Mouse (Mus musculus) kidney, adult 2 months (tissue): Measurements from ENCODE around the gene Chrm3. TPM values are rescaled to one million over a fixed set of nuclear protein-coding genes. Genes with fewer than 3 reads are reported as not detected.

ENCODE experiments used
- DNase-seq: peaks from one replicate; pipeline ENCODE4 v3.0.0; 2021
- H3K27ac ChIP-seq: fragments of 200-500 bp; 2 replicates; pipeline ENCODE4 v1.5.1; 2012; ENCODE audit warnings: low read depth, low read length, control low read depth, inconsistent platforms; ENCODE audit not compliant: insufficient read depth
- H3K27me3 ChIP-seq: fragments of 200-500 bp; replicated peaks from 2 replicates; pipeline ENCODE4 v1.6.1; 2012; ENCODE audit warnings: mild to moderate bottlenecking, moderate library complexity, low read length, inconsistent platforms; ENCODE audit not compliant: control insufficient read depth, insufficient read depth
- H3K36me3 ChIP-seq: fragments of 200-500 bp; 2 replicates; pipeline ENCODE4 v1.6.1; 2012; ENCODE audit warnings: mild to moderate bottlenecking, moderate library complexity, low read length, inconsistent platforms; ENCODE audit not compliant: control insufficient read depth, insufficient read depth
- H3K4me1 ChIP-seq: fragments of 200-500 bp; 2 replicates; pipeline ENCODE4 v1.6.1; 2011; ENCODE audit warnings: low read length; ENCODE audit not compliant: control insufficient read depth, insufficient read depth
- H3K4me3 ChIP-seq: fragments of 200-500 bp; 2 replicates; pipeline ENCODE4 v1.5.1; 2011; ENCODE audit warnings: mild to moderate bottlenecking, low read depth, low read length, control low read depth; ENCODE audit not compliant: insufficient read depth
- CTCF ChIP-seq: fragments of 200-500 bp; conservative IDR thresholded peaks from 2 replicates; pipeline ENCODE4 v1.5.1; 2011; ENCODE audit warnings: low read depth, mild to moderate bottlenecking, control low read depth, low read length, moderate library complexity, mixed read lengths; ENCODE audit not compliant: insufficient read depth, insufficient read length
- POLR2A ChIP-seq: fragments of 200-500 bp; IDR thresholded peaks from one replicate; pipeline ENCODE4 v1.6.1; 2011; ENCODE audit warnings: low read depth, low read length, control low read depth
- WGBS: fragments of 180-500 bp; shearing (Covaris S2); methylation state at CpG from one replicate; pipeline ENCODE4 v1.1.7; 2018; 5-methylcytosine and 5-hydroxymethylcytosine counted together
- polyA plus RNA-seq: library from polyadenylated mRNA; depleted of rRNA; stranded (reverse); fragments of >200 nt; gene quantifications from 2 replicates; pipeline ENCODE4 v1.2.3, GENCODE M21; 2012

The Chrm3 gene
- polyA plus RNA-seq, 1 experiment: 3.1 TPM

- Histone ChIP-seq H3K27ac (no peak overlapping the region), H3K36me3 (no peaks in the 10 kb centered on the region), H3K27me3 (no peaks in the 10 kb centered on the region), H3K4me1 (peaks cover 8% of the 10 kb centered on the region; the same call in 1 of the 2 replicates), H3K4me3 (no peak overlapping the region)
- no peak for TF ChIP-seq POLR2A
- TF ChIP-seq CTCF: no peak
- WGBS: 48% methylated on average over 1 of the region's 1 CpGs
- DNase-seq: peak; percentile 40
Observed at GRCm38 (mm10) chr13:10352141-10352540, 8.5 kb downstream of the Chrm3 start.

- H3K36me3 ChIP-seq: no peaks in the 10 kb centered on the region
- TF ChIP-seq POLR2A (no peak), CTCF (0 out of 2 replicates have a peak, but pooled peaks have one; percentile 13)
- 67% methylated on average over 5 of the region's 5 CpGs for WGBS
- no peaks in the 10 kb centered on the region for H3K4me1 ChIP-seq
- peak; percentile 24 for DNase-seq
- no peak overlapping the region for H3K27ac ChIP-seq
- H3K27me3 ChIP-seq: no peaks in the 10 kb centered on the region
- H3K4me3 ChIP-seq: no peak overlapping the region
Observed at GRCm38 (mm10) chr13:10344362-10344761, 16.3 kb downstream of the Chrm3 start.

GRCm38 (mm10) chr13:10335558-10335957, 25.1 kb downstream of the Chrm3 start:
- TF ChIP-seq CTCF (no peak), POLR2A (no peak)
- H3K36me3 ChIP-seq: no peaks in the 10 kb centered on the region
- no peak overlapping the region for H3K4me3 ChIP-seq
- DNase-seq: no peak
- no peak overlapping the region for H3K27ac ChIP-seq
- no peaks in the 10 kb centered on the region for H3K27me3 ChIP-seq
- H3K4me1 ChIP-seq: no peaks in the 10 kb centered on the region

- WGBS: 82% methylated on average over 4 of the region's 4 CpGs
- DNase-seq: no peak
- H3K36me3 ChIP-seq: no peaks in the 10 kb centered on the region
- no peaks in the 10 kb centered on the region for H3K4me1 ChIP-seq
- TF ChIP-seq POLR2A: no peak
- no peak for TF ChIP-seq CTCF
- H3K4me3 ChIP-seq: no peak overlapping the region
- H3K27me3 ChIP-seq: no peaks in the 10 kb centered on the region
- no peak overlapping the region for H3K27ac ChIP-seq
Observed at GRCm38 (mm10) chr13:10332762-10333161, 27.9 kb downstream of the Chrm3 start.

- H3K4me1 ChIP-seq: no peaks in the 10 kb centered on the region
- no peak for DNase-seq
- TF ChIP-seq CTCF (no peak), POLR2A (no peak)
- no peaks in the 10 kb centered on the region for H3K27me3 ChIP-seq
- no peaks in the 10 kb centered on the region for H3K36me3 ChIP-seq
- H3K27ac ChIP-seq: no peak overlapping the region
- no peak overlapping the region for H3K4me3 ChIP-seq
Observed at GRCm38 (mm10) chr13:10309811-10310210, 50.8 kb downstream of the Chrm3 start.

- H3K27ac ChIP-seq: no peak overlapping the region
- DNase-seq: no peak
- no peaks in the 10 kb centered on the region for H3K36me3 ChIP-seq
- H3K4me1 ChIP-seq: no peaks in the 10 kb centered on the region
- H3K4me3 ChIP-seq: no peak overlapping the region
- H3K27me3 ChIP-seq: no peaks in the 10 kb centered on the region
- 72% methylated on average over 2 of the region's 2 CpGs for WGBS
- no peak for TF ChIP-seq POLR2A
- no peak for TF ChIP-seq CTCF
Observed at GRCm38 (mm10) chr13:10295160-10295559, 65.5 kb downstream of the Chrm3 start.

GRCm38 (mm10) chr13:10284331-10284730, 76.3 kb downstream of the Chrm3 start:
- no peak for DNase-seq
- H3K27me3 ChIP-seq: no peaks in the 10 kb centered on the region
- no peak for TF ChIP-seq POLR2A
- TF ChIP-seq CTCF: no peak
- 77% methylated on average over 4 of the region's 4 CpGs for WGBS
- H3K27ac ChIP-seq: no peak overlapping the region
- H3K36me3 ChIP-seq: no peaks in the 10 kb centered on the region
- no peaks in the 10 kb centered on the region for H3K4me1 ChIP-seq
- H3K4me3 ChIP-seq: no peak overlapping the region

GRCm38 (mm10) chr13:10274907-10275306, 85.7 kb downstream of the Chrm3 start:
- no peaks in the 10 kb centered on the region for H3K36me3 ChIP-seq
- DNase-seq: no peak
- no peaks in the 10 kb centered on the region for H3K27me3 ChIP-seq
- no peak overlapping the region for H3K27ac ChIP-seq
- WGBS: 63% methylated on average over 1 of the region's 1 CpGs
- H3K4me1 ChIP-seq: no peaks in the 10 kb centered on the region
- H3K4me3 ChIP-seq: no peak overlapping the region
- no peak for TF ChIP-seq CTCF
- no peak for TF ChIP-seq POLR2A
